Mouse (Mus musculus): Measurements from ENCODE around the gene Smad5.

GRCm38 (mm10) chr13:56773262-56773870 is 70.6 kb downstream of the Smad5 start:
- TF ChIP-seq ZNF384 (IDR thresholded peaks at IDR 0.05; ENCODE audit: low read depth, low read length) (no peak), RCOR1 (conservative IDR thresholded peaks at IDR 0.05; ENCODE audit: low read depth, low read length) (no peak), MEF2A (IDR thresholded peaks at IDR 0.05; ENCODE audit: borderline replicate concordance, low read depth, low read length) (no peak), TBP (conservative IDR thresholded peaks at IDR 0.05; ENCODE audit: low read depth, low read length) (no peak), POLR2A (IDR thresholded peaks at IDR 0.05; ENCODE audit: low read depth, low read length) (no peak), CHD2 (IDR thresholded peaks at IDR 0.05; ENCODE audit: low read length) (no peak), CTCF (conservative IDR thresholded peaks at IDR 0.05 in 1 of 2, IDR thresholded peaks at IDR 0.05 in 1 of 2; ENCODE audit: low read depth in 2 of 2, low read length in 2 of 2) (no peak), ETS1 (conservative IDR thresholded peaks at IDR 0.05; ENCODE audit: low read depth, low read length) (no peak)
